Mouse (Mus musculus): Measurements from ENCODE around the gene Btbd10.
A peak's percentile ranks its signal among the peaks of the same experiment; 100 is the strongest.

Btbd10 gene

DNA sequence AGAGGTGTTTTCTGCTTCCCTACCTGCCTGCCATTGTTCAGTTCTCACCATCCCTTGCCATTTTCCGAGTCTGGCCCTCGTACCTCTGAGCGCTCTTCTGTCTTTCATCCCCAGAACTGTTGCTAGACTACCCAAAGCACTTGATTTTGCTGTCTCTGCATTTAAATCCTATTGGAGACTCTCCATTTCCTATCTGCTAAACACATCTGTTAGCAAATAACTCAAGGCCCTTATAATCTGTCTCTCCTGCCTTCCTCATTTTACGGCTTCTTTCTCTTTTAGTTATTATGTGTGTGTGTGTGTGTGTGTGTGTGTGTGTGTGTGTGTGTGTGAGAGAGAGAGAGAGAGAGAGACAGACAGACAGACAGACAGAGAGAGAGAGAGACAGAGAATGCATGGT is 71.4 kb downstream of the Btbd10 start:
- ATAC-seq (ENCODE audit: insufficient number of reproducible peaks, low FRiP score, low TSS enrichment), result no peak

DNA sequence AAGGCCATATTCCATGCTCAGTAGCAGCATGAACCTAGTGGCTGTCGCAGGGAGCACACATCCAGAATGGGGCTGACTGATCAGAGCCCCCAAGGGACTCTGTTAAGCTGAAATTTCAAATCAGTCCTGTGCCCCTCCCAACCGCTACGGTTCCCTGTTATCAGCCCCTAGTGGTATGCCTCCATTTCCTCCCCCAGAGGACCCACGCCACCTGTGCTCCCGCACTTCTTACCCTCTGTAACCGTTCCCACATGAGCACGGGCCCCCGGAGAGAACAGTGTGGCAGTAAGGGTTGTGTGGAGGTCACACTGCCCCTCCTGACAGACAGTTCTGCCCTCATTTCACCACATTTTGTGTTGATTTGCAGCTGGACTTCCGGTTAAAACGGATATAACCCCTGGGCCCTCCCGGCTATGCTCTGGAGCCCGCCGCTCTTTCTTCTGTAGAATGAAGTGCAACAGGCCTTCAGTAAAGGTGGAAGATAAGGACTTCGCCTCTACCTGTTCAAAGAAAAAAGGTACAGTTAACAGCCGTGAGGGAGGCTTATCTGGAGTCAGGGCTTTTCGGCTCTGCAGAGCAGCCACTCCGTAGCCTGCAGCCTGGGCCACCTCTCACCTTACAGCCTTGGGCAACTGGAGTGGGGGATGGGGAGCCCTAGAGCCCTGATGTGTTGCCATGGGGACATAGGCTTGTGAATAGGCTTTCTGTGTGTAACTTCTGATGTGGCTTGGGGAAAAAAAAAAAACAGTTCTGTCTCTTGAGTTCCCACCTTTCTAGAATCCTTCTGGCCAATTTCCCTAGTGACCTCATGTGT is 73.9 kb downstream of the Btbd10 start:
- ATAC-seq (ENCODE audit: insufficient number of reproducible peaks, low FRiP score, low TSS enrichment), result no peak

DNA sequence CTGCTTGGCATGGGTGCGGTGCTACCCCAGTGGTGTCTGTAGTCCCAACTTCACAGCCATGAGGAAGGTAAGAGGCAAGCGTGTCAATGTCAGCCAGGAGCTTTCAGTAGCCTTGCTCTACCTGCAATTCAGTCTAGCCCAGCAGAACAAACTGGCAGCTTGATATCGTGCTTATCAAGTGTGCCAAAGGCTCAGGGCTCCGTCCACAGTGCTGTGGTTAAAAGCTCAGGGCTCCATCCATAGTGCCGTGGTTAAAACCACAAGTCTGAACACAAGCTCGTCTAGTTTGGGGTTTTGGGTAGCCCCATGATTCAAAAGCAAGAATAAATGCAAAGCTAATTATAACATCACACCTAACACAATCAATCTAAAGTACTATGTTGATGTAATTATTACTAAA is 74.6 kb downstream of the Btbd10 start:
- no peak for ATAC-seq (ENCODE audit: insufficient number of reproducible peaks, low FRiP score, low TSS enrichment)

DNA sequence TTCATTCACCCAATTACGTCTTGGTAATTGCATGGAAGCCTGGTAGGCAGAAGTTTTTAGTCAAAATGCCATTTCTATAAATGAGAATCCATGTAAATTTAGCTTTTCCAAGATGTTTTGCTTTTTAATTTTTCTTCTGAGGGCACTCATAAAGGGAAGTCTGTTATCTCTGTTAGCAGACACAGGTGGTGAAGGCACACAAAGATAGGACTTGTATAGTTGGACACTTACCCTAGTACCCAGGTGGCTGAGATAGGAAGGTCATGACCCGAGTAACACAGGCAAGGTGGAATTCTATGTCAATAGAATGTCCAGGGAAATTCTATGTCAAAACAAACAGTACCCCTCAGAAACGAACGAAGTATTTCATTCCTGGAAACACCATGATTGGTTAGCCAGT is 77.0 kb downstream of the Btbd10 start:
- ATAC-seq (ENCODE audit: insufficient number of reproducible peaks, low FRiP score, low TSS enrichment), result no peak

DNA sequence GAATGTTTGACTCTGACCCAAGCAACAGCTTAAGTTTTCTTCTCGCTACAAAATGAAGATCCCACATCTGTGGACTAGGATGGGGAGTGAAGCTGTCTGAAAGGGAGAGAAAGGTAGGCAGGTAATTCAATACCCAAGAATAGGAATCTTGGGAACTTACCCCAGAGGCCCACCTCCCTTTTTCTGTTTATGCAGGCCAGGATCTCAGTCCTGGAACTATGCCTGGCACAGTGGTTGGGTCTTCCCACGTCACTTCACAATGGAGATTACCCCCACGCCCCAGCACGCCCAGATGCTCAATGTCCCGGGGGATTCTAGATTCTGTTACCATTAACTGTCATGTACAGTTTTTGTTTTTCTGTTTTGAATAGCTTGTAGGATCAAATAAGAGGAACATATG is 77.5 kb downstream of the Btbd10 start:
- no peak for ATAC-seq (ENCODE audit: insufficient number of reproducible peaks, low FRiP score, low TSS enrichment)

DNA sequence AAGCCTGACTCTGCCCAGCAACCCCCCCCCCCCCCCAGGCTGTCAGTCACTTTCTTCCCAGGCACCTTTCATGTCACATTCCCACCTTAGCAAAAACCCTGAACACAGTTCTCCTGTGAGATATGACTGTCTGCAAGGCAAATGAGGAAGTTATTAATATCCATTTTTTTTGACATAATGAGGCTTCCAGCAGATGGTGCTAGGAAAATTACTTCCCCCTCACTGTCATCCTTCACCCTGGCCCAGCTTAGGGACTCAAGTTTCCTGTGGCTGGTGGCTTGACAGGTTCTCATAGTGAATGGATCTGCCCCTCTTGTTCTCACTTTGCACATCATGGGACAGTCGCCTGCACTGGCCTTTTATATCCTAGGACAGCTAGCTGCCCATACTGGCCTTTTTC is 80.0 kb downstream of the Btbd10 start:
- no peak for ATAC-seq (ENCODE audit: insufficient number of reproducible peaks, low FRiP score, low TSS enrichment)

DNA sequence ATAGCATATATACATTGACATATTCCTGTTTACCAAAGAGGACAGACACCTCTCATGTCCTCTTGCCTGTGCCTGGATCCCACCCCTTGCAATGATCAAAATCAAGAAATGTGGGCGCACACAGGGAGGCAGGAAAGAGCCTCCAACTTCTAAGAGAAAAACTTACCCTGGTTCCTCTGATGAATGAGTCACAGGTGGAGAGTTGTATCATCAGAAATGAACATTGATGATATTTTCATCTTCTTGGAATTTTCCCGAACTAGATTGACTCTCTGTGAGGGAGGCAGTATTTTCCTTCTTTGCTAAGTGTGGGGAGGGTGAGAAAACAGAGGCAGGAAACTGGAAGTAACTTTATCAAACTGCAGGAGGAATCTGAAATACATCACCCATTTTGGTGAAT is 83.8 kb downstream of the Btbd10 start:
- ATAC-seq (ENCODE audit: insufficient number of reproducible peaks, low FRiP score, low TSS enrichment), result no peak

DNA sequence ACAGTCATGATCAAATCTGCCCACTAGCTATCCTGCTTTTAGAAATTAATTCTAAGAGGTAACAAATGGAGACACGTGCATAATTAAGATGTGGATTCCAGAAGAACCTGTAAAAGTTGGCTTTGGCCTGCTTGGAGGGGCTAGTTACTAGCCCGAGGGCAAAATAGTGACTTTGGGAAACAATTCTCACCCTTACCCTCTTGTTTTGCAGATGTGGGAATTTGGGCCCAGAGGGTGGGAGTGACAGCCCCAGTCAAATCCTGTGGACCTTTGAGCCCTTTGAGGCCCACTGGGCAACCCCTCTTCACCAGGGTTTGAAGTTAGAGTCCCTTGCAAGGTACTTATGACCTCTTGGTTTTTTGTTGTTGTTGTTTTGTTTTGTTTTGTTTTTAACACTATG is 89.9 kb downstream of the Btbd10 start:
- ATAC-seq (ENCODE audit: insufficient number of reproducible peaks, low FRiP score, low TSS enrichment), result no peak

DNA sequence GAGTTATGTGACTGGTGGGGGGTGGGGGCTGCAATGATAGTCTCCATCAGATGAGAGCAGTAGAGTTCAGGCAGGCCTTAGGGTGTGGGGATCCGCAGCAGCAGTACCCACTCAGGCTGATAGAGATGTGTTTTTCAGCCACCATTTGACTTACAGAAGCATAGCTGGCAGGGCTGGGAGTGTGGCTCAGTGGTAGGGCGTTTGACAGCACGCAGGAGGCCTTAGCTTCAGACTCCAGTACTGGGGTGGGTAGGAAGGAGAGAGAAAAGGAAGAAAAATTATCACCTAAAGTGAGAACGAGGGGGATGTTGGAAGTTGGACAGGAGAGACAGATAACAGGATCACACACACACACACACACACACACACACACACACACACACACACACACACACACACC is 90.7 kb downstream of the Btbd10 start:
- no peak for ATAC-seq (ENCODE audit: insufficient number of reproducible peaks, low FRiP score, low TSS enrichment)

DNA sequence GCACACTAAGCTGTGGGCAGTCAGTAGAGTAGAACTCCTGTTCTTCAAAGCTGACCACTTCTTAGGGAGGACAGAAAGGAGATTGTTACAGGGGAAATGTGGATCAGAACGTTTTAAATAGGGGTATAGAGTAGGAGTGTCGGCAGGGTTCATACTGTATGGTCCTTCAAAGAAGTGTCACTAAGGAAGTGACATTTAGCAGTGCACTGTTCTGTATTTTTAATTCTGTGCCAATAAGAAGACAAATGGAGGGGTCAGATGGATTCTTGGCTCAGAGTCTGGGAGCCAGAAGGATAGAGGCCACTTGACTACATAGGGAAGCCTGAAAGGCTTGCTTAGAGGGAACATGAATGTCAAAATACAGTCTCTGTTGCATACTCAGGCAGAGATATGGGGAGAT is 91.9 kb downstream of the Btbd10 start:
- no peak for ATAC-seq (ENCODE audit: insufficient number of reproducible peaks, low FRiP score, low TSS enrichment)

DNA sequence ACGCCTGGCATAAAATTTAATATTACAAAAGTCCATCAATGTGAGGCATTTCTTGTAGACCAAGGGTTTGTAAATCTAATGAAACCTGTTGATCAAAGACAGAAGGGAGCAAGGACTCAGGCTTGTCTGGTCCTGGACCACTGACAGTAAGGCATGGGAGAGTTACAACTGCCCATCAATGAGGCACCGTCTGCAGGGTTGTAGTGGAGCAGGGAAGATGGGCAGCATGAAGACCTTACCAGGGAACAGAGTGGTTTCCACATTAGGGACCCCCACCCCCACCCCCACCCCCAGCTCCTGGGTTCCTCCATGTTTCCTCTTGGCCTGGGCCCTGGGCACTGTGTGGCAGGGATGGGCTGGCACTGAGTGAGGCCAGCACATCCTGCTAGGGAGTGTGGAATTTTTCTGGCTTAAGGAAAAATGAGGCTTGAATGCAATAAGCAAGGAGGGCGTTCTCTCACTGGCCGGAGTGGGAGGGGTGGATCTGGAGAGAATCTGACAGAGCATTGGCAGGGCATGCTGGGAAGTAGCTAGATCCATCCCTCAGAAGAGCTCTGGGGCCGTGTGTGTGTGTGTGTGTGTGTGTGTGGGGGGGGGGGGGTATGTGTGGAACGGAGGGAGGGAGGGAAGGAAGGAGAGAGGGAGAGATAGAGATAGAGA is 96.7 kb downstream of the Btbd10 start:
- no peak for ATAC-seq (ENCODE audit: insufficient number of reproducible peaks, low FRiP score, low TSS enrichment)

DNA sequence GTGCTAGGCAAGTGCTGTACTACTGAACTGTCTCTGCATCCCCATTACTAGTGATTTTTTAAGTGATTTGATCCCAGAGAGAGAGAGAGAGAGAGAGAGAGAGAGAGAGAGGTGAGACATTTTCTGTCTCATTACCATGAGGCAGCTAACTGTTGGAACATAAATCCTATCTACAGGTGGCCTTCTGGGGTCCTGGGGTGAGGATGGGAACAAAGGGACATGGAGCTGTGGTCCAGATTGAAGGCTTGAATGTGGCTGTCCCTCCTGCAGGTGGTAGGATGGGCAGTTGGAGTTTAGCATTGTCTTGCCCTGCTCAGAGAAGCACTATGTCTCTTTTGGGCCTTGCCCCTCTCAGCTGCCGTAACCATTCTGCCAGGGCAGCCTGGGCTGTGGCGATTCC is 98.2 kb downstream of the Btbd10 start:
- ATAC-seq (ENCODE audit: insufficient number of reproducible peaks, low FRiP score, low TSS enrichment), result 0 out of 2 replicates have a peak, but pooled peaks have one; percentile 17

DNA sequence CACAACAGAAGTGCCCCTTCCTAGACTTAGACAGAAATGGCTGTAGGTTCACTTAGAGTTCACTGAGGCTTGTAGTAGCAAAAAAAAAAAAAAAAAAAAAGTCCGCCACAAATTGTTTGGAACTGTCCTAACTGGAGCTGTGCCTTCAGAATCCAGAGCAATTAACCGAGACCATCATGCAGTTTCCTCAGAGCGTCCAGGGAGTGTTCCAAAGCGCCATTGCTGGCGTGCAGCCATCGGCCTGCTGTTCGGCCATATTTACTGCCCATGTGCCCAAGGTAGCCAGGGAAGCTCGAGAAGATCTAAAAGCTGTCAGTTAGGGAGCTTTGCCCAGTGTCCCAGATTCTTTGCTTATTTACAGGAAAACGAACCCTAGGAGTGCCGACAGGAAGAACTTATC is 98.6 kb downstream of the Btbd10 start:
- peak; percentile 84 for ATAC-seq (ENCODE audit: insufficient number of reproducible peaks, low FRiP score, low TSS enrichment)

DNA sequence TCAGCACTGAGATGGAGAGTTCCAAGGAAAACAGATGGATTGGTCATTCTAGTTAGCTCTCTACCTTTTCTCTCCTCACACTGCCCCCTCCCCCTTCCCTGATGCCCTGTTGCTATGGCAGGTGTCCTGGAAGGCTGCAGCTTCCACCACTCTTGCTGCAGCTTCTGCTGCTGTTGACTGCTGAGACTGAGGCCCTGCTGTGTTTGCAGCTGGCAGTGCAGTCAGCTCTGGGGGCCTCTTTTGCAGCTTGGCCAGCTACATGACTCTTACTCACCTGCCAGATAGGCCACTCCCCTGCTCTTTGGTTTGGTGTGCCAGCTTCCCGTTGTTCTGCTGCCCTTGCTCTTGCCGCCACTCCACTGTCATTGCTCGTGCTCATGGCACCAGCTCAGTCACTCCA is 99.3 kb downstream of the Btbd10 start:
- peak; percentile 31 for ATAC-seq (ENCODE audit: insufficient number of reproducible peaks, low FRiP score, low TSS enrichment)

DNA sequence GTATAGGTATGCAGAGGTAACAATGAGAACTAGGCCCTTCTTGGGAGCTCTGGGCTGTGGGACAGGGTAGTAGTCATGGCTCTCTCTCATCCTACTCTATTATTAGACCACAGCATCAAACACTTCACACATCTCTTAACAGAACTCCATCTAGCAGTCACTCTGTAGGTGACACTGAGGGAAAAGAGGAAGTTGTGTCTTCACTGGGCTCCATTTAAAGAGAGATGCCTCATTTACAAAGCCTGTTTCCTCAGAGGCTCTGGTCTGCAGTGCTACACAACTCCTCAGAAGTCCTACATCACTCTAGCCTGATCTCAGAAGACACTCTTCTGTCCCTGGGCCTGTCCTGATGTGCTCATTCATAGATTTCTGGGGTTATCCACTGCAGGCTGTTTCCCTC is 100.1 kb downstream of the Btbd10 start:
- no peak for ATAC-seq (ENCODE audit: insufficient number of reproducible peaks, low FRiP score, low TSS enrichment)

DNA sequence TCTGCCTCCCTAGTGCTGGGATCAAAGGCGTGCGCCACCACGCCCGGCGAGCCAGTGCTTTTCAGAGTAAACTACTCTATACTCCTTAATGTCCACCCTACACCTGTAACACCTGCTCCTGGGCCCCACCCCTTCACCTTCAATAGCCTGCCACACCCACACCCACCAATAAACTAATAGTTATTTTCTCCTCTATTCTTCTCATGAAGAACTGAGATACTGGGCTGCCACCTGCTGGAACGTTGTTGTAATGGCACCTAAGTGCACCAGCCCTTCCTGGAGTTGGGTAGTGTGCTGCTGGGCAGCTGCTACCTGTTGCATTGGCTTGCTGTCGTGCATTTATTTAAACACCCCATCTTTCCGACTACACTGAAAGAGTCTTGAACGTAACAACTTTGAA is 100.9 kb downstream of the Btbd10 start:
- ATAC-seq (ENCODE audit: insufficient number of reproducible peaks, low FRiP score, low TSS enrichment), result no peak

All from cerebellum, adult (tissue).